Mouse (Mus musculus) urinary bladder, postnatal 25 days (tissue): ENCODE measurements at regions not wholly inside any gene's neighbourhood (a gene's known extent, or its start where the extent isn't known, plus 50 kb on each side); places are given as distances from the start of the nearest gene placed in this dataset.

Experiments
- DNase-seq: peaks from one replicate; pipeline ENCODE4 v3.0.0; 2022; ENCODE audit warnings: low spot score

GRCm38 (mm10) chr7:72592649-72593048 lies 286.2 kb upstream of the Mctp2 start:
- no peak for DNase-seq

DNA sequence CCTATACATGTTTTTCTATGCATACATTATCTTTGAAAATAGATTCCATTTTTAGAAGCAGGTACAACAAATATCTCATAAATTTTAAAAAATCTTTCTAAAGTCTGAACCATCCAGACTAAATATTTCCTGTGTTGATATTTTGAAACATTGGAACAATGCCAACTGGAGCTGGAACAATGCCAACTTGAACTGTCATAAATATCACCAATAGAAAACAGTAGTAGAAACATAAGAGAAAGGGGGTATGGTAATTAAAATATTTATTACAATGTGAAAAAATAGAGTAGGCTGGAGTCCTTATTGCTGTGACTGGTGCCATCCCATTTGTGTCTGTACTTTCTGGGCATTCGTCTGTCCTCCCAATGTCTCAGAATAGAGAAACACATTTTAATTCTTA lies 286.9 kb upstream of the Mctp2 start:
- no peak for DNase-seq

DNA sequence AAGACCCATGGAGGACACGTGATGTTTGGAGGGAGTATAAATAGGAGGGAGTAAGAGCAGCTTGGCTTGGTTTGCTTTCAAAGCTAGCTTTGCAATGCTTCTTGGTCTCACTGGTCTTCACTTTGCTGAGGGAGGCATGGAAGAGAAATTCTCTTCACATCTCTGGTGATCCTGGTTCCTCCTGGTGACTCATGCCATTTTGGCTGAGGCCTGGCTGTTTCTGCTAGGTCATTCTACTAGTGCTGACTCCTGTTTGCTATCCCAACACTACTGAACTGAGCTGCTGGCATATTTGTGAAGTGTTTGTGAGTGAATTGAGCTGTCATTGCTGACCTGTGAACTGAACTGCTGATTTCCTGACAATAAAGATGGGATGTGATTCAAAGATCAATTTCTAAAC lies 288.3 kb upstream of the Mctp2 start:
- DNase-seq, result no peak

GRCm38 (mm10) chr7:72596985-72597384 lies 290.6 kb upstream of the Mctp2 start:
- DNase-seq, result no peak

DNA sequence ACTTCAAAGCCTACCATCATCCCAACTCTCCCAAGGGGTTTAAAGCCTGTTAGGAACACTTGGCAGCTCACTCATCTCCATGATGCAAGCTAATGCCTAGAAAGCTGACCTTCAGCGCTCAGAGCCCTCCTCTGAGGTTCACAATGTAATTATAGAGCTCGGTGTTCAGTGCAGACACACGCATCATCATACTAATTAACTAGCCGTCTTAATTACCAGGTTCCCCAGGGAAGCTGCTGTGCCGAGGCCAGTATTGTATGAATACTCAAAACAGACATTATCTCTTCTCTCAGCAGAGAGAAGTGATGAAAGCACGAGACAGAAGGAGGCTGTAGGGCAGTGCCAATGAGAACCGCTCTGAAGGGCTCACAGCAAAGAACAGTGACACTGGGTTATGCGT lies 295.5 kb upstream of the Mctp2 start:
- no peak for DNase-seq

DNA sequence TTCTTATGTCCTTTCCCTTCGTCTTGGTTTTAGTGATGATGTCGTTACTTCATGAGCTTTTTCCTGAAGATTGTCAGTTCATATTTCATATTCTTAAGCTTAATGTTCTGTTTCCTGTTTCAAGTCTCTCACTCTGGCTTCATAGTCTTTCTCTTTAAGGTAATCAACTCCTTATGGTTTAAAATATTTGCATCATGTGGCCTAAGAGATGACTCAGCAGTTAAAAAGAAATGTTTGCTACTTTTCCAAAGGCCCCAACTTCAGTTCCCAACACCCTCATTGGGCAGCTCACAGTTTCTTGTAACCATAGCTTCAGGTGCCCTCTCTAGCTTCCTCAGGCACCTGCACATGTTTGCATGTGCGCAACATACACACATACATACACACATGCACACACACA lies 303.4 kb upstream of the Mctp2 start:
- no peak for DNase-seq

- DNase-seq, result no peak
Measured at GRCm38 (mm10) chr7:72615232-72615631, 308.8 kb upstream of the Mctp2 start.

DNA sequence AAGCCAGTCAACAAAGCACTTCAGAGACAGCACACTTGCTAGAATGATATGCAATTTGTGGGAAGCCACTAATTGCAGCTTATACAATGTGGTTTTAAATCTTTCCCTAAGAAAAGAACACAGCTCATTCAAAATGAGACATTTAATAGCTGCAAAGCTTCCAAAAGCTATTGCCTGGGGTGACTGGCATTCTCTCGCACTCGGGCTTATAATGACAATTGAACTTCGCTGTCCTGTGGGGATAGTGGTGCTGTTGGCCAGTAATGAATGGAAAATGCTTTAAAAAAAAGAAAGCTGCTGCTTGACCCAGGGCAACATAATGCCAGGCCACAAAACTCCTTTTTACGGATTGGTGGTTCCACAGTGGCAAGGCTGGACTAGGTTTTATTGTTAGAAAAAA lies 321.0 kb upstream of the Mctp2 start:
- DNase-seq, result no peak

DNA sequence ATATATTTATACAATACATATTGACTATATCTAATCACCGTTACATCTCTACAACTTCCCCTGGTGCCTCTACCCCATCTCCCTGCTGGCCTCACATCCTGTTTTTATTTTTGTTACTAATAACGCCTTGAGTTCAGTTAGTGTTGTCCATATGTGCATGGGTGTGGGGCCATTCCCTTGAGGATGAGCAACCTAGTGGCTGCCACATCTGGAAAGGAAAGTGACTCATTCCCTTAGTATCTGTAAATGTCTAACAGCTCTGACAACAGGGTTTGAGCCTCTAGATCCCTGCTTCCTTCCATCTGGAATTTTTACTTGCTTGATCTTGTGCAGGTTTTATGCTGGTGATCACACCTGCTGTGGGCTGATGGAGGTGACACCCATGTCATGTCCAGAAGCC lies 333.2 kb upstream of the Mctp2 start:
- DNase-seq, result no peak

DNA sequence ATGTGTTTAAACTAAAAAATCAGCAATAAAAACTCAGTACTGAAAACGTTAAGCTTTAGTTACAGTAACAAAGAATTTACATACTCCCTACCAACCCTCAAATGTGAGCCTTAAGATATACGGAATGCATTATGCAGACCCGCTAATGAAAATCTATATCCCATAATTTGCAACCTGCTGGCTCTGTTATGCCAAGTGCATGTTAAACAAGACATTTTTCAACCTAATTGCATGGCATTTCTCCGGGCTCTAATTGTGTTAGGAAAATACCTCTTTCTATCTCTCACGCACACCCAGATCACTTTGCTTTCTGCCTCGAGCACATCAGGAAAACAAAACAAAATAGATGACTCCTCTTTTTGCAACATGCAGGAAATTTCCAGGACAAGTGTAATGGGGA lies 368.6 kb upstream of the Mctp2 start:
- no peak for DNase-seq

DNA sequence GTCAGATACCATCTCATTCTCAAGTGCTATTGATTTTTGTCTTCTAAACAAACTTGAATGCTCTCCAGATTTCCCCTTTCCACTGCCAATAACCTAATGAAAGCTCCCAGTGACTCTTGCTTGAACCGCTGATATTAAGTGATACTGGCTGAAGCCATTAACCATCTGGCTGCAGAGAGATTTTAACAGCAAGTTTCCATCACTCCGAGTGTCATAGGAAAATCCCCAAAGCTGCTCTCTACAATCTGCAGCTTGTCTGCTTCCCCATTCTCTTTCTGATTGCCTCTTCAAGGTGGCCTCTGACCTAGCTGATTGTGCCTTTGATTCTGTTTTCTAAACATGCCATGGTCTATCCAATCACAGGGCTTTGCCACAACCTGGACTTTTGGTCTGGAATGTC lies 379.4 kb upstream of the Mctp2 start:
- DNase-seq, result no peak

DNA sequence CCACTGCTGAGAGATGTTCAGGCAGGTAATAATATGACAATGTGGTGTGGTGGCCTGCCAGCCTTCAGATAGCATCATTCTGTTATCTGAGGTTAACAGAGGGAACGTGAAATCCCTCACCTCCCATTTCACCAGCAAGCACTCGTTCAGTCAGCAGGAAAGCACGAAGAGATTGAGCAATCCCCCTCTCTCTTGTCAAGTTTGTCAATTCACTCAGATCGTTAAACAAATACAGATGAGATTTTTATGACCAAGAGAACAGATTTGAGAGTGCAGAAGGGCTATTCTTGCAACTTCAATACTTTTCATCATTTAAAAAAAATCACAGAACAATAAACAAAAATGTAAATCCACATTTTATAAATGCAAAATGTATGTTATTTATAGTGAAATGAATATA lies 380.9 kb upstream of the Mctp2 start:
- no peak for DNase-seq

DNA sequence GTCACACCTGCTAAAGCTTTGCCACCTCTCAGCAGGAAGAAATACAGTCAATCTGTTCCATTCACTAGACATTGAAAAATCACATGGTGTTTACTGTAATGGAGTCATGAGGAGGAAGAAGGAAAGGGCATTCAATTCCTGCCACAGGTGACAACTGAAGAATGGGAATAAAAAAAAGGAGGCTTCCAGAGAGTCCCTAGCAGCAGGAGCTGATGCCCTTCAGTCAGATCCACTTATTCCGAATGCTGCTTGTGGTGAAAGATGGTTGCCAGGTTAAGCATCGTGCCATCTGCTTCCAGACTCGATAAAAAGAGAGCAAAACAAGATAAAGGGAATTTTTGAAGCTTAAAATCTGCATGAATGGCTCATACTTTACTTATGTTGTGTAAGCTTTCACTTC lies 385.0 kb upstream of the Mctp2 start:
- no peak for DNase-seq

DNA sequence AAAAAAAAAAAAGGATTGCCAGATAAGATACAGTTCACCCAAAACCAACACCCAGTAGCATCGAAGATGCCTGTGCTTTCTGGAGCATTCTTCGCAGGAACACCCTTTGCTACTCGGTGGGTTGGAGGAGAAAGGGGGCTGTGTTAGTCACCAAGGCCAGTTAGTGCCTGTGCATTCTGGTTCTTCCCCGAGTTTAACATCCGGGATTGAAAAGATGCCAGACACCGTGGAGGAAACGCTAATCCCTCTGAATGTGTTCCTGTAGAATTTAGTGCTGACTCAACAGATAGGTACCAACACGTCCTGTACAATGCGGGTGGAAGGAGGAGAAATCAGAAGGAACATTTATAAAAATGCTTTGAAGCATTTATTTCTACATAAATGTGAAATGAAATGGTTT lies 385.5 kb upstream of the Mctp2 start:
- DNase-seq, result no peak

DNA sequence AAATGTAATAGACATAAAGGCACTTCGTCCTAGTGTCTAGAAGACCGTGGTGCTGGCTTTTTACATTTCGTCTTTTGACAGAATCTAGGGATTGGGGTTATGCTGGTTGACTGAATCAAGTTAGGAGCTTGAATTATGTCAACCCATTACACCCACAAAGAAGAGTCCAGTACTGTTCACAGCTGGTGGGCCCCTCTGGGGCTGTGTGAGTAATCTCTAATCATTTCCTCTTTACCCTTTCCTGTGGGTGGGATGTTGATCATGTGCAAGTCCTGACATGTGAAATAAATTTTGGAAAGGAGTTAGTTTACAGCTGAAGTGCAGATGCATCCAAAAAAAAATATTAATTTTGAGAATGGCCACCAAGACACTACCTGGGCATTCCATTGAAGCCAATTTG lies 390.3 kb upstream of the Mctp2 start:
- DNase-seq, result no peak

DNA sequence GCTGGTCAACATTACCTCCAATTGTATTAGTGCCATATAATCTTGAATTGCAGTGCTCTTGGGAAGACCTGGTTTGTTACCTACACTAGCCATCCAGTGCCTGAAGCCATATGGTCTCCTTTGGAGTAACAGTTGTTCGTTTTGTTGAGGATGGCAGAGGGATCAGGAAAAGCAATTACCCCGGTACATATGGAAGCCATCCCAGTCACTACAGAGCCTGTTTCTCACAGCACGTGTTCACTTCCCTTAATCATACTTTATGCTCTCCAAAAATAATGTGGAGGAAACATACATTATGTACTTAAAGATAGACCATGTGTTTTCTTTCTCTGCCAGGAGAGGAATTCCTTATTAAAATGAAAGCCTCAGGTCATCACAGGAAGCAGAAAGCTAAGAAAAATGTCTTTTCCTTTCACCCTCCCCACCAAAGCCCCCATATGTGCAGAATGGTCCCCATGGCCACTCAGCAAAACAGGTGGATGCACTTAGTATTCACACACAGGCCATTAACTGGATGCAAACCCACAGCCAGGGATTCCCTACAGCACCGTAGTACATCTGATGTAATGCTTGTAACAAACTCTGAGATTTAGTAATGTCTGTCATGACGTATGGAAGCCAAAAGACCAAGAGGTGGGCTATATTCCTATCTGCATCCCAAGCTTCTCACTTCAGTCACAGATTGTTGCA lies 397.4 kb upstream of the Mctp2 start:
- DNase-seq, result no peak

DNA sequence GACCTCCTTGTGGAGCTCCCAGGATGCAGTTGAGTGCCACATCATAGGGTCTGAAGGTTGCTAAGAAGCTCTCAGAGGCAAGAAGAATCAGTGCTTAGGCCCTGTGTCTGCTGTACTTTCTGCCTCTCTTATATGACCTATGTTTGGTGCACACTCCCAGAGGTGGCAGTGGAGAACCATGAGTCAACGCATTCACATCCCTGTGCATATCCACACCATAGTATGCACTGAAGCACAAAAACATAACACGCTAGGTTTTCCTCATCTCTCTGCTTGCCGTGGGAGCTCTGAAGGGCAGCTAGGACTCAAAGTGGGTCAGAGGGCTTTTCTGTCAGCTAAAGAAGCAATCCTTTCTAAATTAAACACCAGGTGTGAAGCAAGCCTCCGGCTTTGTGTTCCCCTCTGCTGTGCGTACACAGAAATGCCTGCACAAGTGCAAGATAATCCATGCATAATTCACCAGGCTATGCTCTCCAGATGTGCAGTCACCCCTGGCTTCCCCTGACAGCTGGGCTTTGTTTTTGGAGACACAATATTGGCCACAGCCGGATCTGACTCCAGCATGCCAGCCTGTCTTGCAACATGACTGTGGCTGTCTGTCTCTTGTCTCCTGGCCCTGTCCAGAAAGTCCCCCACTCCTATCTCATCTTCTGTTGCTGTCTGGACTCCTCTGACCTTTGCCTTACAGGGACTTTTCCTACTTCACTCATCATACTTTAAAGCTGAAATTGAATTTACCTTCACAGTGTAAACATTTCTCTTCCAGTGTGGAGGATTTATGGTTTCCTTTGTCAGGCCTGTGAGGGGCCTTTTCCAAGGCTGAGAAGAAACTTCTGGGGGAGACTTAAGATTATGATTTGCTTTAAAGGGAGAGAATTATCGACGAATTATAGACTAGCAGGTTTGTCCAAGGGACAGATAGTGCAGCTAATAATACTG lies 405.1 kb upstream of the Mctp2 start:
- peak; percentile 4 for DNase-seq

DNA sequence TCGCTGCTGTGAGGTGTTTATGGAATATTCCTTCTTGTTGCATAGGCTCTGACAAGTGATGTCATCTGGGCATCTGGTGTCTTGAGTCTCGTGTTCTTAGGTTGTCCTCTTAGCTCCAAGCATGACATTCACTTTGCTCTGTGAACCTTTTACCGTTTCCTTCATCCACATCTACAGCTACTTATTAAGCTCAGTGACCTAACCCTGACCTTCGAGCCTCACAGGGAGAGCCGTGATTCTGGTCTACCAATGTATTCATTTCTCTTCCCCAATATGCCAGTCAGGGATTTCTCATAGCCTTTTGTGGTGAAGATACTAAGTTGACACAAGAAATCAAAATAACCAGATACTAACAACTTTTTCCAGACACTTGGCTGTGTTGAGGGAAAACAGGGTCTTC lies 409.0 kb upstream of the Mctp2 start:
- DNase-seq, result no peak

GRCm38 (mm10) chr7:72716051-72716450 lies 409.6 kb upstream of the Mctp2 start:
- no peak for DNase-seq

GRCm38 (mm10) chr7:72726214-72726854 lies 419.9 kb upstream of the Mctp2 start:
- no peak for DNase-seq

DNA sequence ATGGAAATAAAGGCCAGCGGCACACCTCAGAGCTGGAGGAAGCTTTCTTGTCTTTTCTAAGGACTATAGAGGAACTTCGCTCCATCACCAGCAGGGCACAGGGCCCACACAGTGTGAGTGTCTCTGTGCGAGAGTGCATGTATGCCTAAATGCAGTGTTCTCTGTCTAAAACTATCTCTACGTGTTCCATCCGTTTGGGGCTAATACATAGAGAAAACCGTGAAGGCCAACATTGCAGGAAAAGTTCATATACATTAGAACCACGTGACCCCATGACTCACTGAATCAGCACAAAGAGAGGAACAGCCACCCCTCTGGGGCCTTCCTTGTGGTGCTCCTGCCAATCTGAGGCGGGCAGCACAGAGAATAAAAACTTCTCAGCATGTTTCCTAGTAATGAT lies 431.4 kb upstream of the Mctp2 start:
- DNase-seq, result no peak

GRCm38 (mm10) chr7:72738324-72738944 lies 432.0 kb upstream of the Mctp2 start:
- no peak for DNase-seq

GRCm38 (mm10) chr7:72742376-72742775 lies 436.0 kb upstream of the Mctp2 start:
- DNase-seq, result no peak
